Mouse (Mus musculus): ENCODE measurements around the gene Gm20388. TPM values are rescaled to one million over a fixed set of nuclear protein-coding genes. Genes with fewer than 3 reads are reported as not detected.

The Gm20388 gene
- total RNA-seq, 1 experiment: 27.0 TPM

- Histone ChIP-seq H3K4me1 (ENCODE audit: control insufficient read depth in 2 of 2, insufficient read depth in 2 of 2, low read length in 2 of 2, poor library complexity in 1 of 2) (no peaks in the 10 kb centered on the region), H3K9me3 (ENCODE audit: control insufficient read depth, insufficient read depth, low read depth, low read length) (no peaks in the 10 kb centered on the region), H3K9ac (ENCODE audit: insufficient read depth, low read depth, low read length, poor library complexity, severe bottlenecking) (no peak overlapping the region), H3K27ac (ENCODE audit: insufficient read depth, low read depth, low read length, poor library complexity, severe bottlenecking) (no peak overlapping the region), H3K4me3 (ENCODE audit: insufficient read depth in 1 of 2, low read depth in 1 of 2, low read length in 2 of 2, poor library complexity in 1 of 2, severe bottlenecking in 1 of 2) (no peak overlapping the region), H3K36me3 (ENCODE audit: control insufficient read depth, insufficient read depth, low read length, poor library complexity, severe bottlenecking) (peaks cover 7% of the 10 kb centered on the region; the same call in 1 of the 2 replicates)
- in situ Hi-C loops (cut with MboI; ENCODE audit: low sequenced_read_pairs in 2 of 2, unreplicated experiment in 2 of 2): no loop called here
- DNase-seq (ENCODE audit: low read depth, low spot score): no peak
- TF ChIP-seq HCFC1 (IDR thresholded peaks at IDR 0.05; ENCODE audit: borderline replicate concordance, insufficient read depth, low read length) (no peak), ZNF384 (IDR thresholded peaks at IDR 0.05; ENCODE audit: low read depth, low read length) (no peak), CHD2 (IDR thresholded peaks at IDR 0.05; ENCODE audit: low read depth, low read length) (no peak), MAFK (IDR thresholded peaks at IDR 0.05; ENCODE audit: insufficient read depth, low read depth, low read length) (no peak), ZC3H11A (IDR thresholded peaks at IDR 0.05; ENCODE audit: borderline replicate concordance, low read depth, low read length) (no peak)
These were observed 1708.9 kb downstream of the Gm20388 start for GRCm38 (mm10) chr8:121619401-121619995.

- no peak for DNase-seq (ENCODE audit: low read depth, low spot score)
- Histone ChIP-seq H3K4me3 (ENCODE audit: insufficient read depth in 1 of 2, low read depth in 1 of 2, low read length in 2 of 2, poor library complexity in 1 of 2, severe bottlenecking in 1 of 2) (no peak overlapping the region), H3K27ac (ENCODE audit: insufficient read depth, low read depth, low read length, poor library complexity, severe bottlenecking) (no peak overlapping the region), H3K4me1 (ENCODE audit: control insufficient read depth in 2 of 2, insufficient read depth in 2 of 2, low read length in 2 of 2, poor library complexity in 1 of 2) (no peaks in the 10 kb centered on the region), H3K36me3 (ENCODE audit: control insufficient read depth, insufficient read depth, low read length, poor library complexity, severe bottlenecking) (peaks cover 5% of the 10 kb centered on the region; the same call in 1 of the 2 replicates), H3K9ac (ENCODE audit: insufficient read depth, low read depth, low read length, poor library complexity, severe bottlenecking) (no peak overlapping the region), H3K9me3 (ENCODE audit: control insufficient read depth, insufficient read depth, low read depth, low read length) (no peaks in the 10 kb centered on the region)
- TF ChIP-seq MAFK (IDR thresholded peaks at IDR 0.05; ENCODE audit: insufficient read depth, low read depth, low read length): no peak
- TF ChIP-seq HCFC1 (IDR thresholded peaks at IDR 0.05; ENCODE audit: borderline replicate concordance, insufficient read depth, low read length): no peak
- no peak for TF ChIP-seq ZC3H11A (IDR thresholded peaks at IDR 0.05; ENCODE audit: borderline replicate concordance, low read depth, low read length)
- no peak for TF ChIP-seq CHD2 (IDR thresholded peaks at IDR 0.05; ENCODE audit: low read depth, low read length)
- no peak for TF ChIP-seq ZNF384 (IDR thresholded peaks at IDR 0.05; ENCODE audit: low read depth, low read length)
- in situ Hi-C loops (cut with MboI; ENCODE audit: low sequenced_read_pairs in 2 of 2, unreplicated experiment in 2 of 2): no loop called here
These were observed 1710.3 kb downstream of the Gm20388 start for GRCm38 (mm10) chr8:121620801-121621516.

GRCm38 (mm10) chr8:121621879-121622278, 1711.2 kb downstream of the Gm20388 start:
- no peak overlapping the region for H3K4me3 ChIP-seq (ENCODE audit: insufficient read depth in 1 of 2, low read depth in 1 of 2, low read length in 2 of 2, poor library complexity in 1 of 2, severe bottlenecking in 1 of 2)
- no peaks in the 10 kb centered on the region for H3K9me3 ChIP-seq (ENCODE audit: control insufficient read depth, insufficient read depth, low read depth, low read length)
- TF ChIP-seq CHD2 (IDR thresholded peaks at IDR 0.05; ENCODE audit: low read depth, low read length) (no peak), HCFC1 (IDR thresholded peaks at IDR 0.05; ENCODE audit: borderline replicate concordance, insufficient read depth, low read length) (no peak), ZNF384 (IDR thresholded peaks at IDR 0.05; ENCODE audit: low read depth, low read length) (no peak), MAFK (IDR thresholded peaks at IDR 0.05; ENCODE audit: insufficient read depth, low read depth, low read length) (no peak), ZC3H11A (IDR thresholded peaks at IDR 0.05; ENCODE audit: borderline replicate concordance, low read depth, low read length) (no peak)
- no peak for DNase-seq (ENCODE audit: low read depth, low spot score)
- H3K36me3 ChIP-seq (ENCODE audit: control insufficient read depth, insufficient read depth, low read length, poor library complexity, severe bottlenecking): peaks cover 5% of the 10 kb centered on the region; the same call in 1 of the 2 replicates
- no peak overlapping the region for H3K9ac ChIP-seq (ENCODE audit: insufficient read depth, low read depth, low read length, poor library complexity, severe bottlenecking)
- H3K27ac ChIP-seq (ENCODE audit: insufficient read depth, low read depth, low read length, poor library complexity, severe bottlenecking): no peak overlapping the region
- in situ Hi-C loops (cut with MboI; ENCODE audit: low sequenced_read_pairs in 2 of 2, unreplicated experiment in 2 of 2): no loop called here
- H3K4me1 ChIP-seq (ENCODE audit: control insufficient read depth in 2 of 2, insufficient read depth in 2 of 2, low read length in 2 of 2, poor library complexity in 1 of 2): no peaks in the 10 kb centered on the region

- H3K4me1 ChIP-seq (ENCODE audit: control insufficient read depth in 2 of 2, insufficient read depth in 2 of 2, low read length in 2 of 2, poor library complexity in 1 of 2): no peaks in the 10 kb centered on the region
- DNase-seq (ENCODE audit: low read depth, low spot score): no peak
- in situ Hi-C loops (cut with MboI; ENCODE audit: low sequenced_read_pairs in 2 of 2, unreplicated experiment in 2 of 2): no loop called here
- no peak overlapping the region for H3K4me3 ChIP-seq (ENCODE audit: insufficient read depth in 1 of 2, low read depth in 1 of 2, low read length in 2 of 2, poor library complexity in 1 of 2, severe bottlenecking in 1 of 2)
- H3K9me3 ChIP-seq (ENCODE audit: control insufficient read depth, insufficient read depth, low read depth, low read length): no peaks in the 10 kb centered on the region
- no peak overlapping the region for H3K9ac ChIP-seq (ENCODE audit: insufficient read depth, low read depth, low read length, poor library complexity, severe bottlenecking)
- H3K27ac ChIP-seq (ENCODE audit: insufficient read depth, low read depth, low read length, poor library complexity, severe bottlenecking): no peak overlapping the region
- TF ChIP-seq ZC3H11A (IDR thresholded peaks at IDR 0.05; ENCODE audit: borderline replicate concordance, low read depth, low read length): no peak
- peaks cover 3% of the 10 kb centered on the region; the same call in 1 of the 2 replicates for H3K36me3 ChIP-seq (ENCODE audit: control insufficient read depth, insufficient read depth, low read length, poor library complexity, severe bottlenecking)
These were observed 1712.4 kb downstream of the Gm20388 start for GRCm38 (mm10) chr8:121623043-121623442.
